Mouse (Mus musculus) frontal cortex, adult (tissue): ENCODE data around the gene Nrarp.

Source experiments
- ATAC-seq: cut with Nextera tagmentation; 2 replicates; pipeline ENCODE4 v1.9.2; 2017; ENCODE audit warnings: mild to moderate bottlenecking, moderate library complexity, mixed read lengths; ENCODE audit not compliant: low TSS enrichment

Nrarp gene

DNA sequence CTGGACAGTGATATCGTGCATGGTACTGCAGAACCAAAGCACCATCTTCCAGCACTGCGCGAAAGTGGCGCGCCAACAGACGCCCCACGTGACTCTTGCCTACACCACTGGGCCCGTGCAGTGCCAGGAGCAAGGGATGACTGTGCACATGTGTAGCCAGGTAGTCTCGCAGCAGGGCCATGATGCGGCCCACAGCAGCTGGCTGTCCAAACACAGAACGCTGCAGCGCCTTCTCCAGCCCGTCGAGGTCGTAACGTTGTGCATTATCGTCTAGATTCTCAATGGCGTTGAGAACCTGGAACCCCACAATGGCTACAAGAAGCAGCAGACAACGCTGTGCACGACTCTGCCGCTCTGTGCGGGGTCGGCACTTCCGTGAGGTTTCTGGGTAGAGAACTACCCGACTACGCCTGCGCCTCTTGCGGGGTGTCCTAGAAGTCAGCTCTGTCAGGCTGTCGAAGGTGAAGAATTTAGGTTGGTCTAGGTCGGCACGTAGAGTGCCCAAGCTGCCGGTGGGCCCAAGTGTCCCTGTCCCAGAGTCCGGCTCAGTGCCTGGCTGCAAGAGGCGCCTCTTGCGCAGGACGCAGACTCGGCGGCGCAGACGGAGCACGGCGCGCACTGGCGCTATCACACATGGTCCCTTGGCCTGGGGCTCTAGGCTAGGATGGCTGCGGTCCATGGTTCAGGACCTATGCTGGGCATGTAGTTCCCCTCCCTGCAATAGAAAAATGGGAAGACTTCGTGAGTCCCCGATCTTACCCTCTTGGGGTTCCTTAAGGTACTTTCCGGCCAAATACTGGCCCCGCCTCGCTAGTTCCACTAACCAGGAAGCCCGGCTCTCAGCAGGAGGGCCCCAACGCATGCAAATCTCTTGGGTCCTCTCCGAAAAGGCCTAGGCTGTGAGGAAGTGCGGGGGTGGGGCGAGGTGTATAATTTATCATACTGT, 14.9 kb downstream of the Nrarp start:
- no peak for ATAC-seq

DNA sequence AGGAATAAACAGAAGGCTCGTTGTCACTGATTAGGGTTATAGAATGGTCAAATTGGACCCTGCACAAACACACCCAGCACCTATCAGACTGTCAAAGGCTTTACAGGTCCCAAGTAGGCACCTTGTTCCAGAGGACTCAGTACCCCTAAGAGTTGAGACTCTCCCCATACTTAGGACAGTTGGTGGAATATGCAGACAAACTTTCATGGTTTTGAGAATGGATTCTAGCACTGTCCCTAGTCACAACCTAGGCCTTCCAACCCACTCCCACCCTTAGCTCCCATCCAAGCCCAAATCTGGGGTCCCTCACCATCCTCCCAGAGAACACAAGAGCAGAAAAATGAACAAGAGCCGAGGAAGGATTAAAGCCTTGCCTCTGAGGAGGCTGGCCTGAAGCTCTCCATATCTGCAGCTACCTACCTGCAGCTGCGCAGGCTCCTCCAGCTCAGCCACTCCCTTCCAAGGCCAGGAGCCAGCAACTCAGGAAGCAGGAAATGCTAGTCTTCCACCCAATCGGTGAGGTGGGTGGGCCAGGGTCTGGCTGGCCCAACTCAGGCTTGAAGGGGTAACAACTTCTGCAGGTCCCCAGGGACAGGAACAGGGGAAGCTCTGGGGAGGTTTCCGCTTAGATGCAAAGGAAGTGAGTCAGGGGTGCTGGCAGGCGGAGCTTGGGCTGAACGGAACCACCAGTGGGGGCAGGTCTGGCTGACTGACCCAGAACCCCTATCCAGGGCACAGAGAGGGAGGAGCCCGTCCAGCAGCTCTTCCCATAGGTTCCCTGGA, 15.8 kb downstream of the Nrarp start, which contains the start of gene Tor4a:
TSS of gene Tor4a (minus strand) at position 715 of the 783 bp plus-strand sequence.
- no peak for ATAC-seq

- no peak for ATAC-seq
These were observed 16.6 kb downstream of the Nrarp start for GRCm38 (mm10) chr2:25197191-25197590.

- no peak for ATAC-seq
These were observed 17.4 kb downstream of the Nrarp start for GRCm38 (mm10) chr2:25197946-25198345.

DNA sequence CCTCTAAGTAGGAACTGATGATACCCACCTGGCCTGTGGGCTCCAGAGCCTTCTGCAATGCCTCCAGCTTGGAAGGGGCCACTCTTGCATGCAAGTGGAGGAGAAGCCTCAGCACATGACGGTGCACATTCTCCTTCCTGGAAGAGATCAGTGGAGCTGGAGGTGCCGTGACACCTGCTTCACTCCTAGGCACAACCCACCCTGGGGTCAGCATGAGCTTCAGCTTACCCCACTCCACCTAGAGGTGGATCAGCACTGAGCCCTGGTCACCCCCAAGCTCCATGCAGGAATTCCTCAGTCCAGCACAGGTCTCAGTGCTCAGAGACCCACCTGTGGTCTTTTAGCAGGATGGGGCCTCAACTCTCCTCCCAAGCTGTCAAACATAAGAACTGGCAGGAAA, 20.1 kb downstream of the Nrarp start:
- ATAC-seq, result no peak

DNA sequence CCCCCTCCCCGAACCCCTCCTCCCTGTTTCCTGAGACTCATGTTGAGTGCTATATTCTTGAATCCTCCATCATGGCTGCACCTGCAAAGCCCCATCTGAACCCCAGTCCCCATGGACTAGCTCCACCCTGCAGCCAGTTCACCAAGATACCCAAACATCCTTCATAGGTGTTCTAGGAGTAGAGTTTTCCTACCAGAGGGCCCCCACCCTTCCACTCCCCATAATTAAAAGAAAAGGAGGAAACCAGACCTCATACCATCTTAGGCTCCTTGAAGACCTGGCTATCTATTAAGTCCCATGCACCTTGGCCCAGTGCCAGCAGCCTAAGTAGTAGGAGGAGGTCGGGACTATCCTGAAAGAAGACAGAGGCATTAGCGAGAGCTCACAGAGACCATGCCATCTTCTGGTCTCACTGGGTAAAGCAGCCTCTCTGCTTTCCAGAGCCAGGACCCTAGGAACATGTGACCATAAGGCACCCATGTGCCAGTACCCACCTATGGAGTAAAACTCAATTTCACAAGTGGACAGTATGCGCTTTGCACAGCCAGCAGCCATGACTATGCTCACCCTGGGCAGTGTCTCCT, 23.2 kb downstream of the Nrarp start:
- no peak for ATAC-seq

- no peak for ATAC-seq
These were observed 27.0 kb downstream of the Nrarp start for GRCm38 (mm10) chr2:25207593-25207992.

DNA sequence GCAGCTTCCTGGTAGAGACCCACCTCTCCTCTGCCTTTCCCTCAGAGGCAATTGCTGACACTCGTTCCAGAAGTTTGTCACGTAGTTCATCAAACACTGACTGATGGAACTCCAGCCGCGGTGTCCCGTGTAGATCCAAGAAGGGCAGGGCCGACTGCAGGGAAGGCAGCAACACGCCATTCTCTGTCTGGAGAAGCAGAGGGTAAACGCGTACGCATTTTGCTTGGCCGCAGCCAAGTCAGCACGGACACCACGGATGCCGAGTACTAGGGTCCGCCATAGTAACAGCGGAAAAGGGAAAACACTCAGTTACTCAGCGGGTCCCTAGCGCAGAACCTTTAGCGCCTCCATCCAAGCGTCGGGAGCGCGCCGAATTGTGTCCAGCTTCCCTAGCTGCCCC, 30.1 kb downstream of the Nrarp start:
- peak; percentile 36 for ATAC-seq

GRCm38 (mm10) chr2:25211121-25211670, 30.6 kb downstream of the Nrarp start, which contains the start of gene Nelfb:
Gene Nelfb, minus strand, starts transcription at chr2:25211489.
- peak; percentile 91 for ATAC-seq

DNA sequence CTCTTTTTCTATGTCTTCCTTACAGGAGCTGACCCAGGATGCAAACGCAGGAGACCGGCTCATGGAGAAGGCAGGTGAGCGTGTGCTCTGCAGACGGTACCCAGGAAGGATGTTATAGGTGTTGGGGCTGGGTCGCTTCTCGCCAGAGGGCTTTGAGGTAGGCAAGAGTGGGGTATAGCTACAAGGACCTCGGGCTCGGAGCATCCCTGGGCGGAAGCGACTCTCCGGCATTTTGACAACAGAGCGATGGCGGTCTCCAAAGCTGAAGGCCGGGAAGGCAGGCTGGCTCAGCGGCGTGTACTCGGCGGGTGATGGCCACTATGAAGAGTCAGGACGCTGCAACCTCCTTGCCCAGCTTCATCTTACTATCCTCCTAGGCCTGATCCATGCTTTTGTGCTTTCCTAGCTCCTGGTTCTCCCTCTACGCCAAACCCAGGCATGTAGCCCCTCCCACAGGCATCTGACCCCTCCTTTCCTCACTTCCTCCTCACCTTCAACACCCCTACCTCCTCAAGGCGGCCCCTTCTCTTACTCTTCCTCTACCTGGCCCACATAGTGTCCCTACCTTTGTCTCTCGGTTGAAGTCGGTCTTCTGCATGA, 32.8 kb downstream of the Nrarp start:
- no peak for ATAC-seq

DNA sequence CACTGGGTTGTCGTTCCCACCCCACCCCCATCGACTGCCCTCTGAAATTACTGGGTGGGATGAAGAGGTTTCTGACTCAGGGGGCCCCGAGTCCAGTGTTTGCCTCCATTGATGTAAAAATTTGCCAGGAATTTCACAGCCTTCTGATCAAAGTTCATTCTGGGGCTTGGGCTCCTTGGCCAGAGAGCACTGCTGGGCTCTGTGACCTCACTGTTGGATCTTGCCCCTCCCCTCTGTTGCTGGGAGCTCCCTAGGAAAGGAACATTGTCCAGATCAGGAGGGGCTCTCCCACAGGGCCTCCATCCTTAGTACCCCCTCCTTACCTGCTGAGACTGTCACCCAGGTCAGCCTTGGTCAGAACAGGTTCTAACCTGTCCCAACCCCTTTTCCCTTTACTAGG, 33.9 kb downstream of the Nrarp start, which contains the start of gene Stpg3:
TSS of gene Stpg3 (minus strand) at position 194 of the 400 bp plus-strand sequence.
- ATAC-seq, result no peak

DNA sequence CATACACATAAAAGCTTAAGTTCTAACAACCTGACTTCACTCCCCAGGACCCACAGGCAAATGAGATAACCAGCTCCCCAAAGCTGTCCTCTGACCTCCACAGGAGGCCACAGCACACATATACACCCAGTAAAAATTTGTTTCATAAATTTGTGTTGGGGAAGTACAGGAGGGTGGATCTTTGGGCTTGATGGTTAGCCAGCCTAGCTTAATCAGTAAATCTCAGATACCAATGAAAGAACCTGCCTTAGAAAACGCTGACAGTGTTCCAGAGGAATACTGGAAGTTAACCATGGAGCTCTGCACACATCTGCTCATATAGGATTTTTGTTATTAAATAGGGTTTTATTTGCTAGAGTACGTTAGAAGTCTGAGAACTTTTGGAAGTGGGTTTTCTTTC, 37.1 kb downstream of the Nrarp start:
- no peak for ATAC-seq

- ATAC-seq, result no peak
These were observed 37.9 kb downstream of the Nrarp start, which contains the start of gene Fam166a for GRCm38 (mm10) chr2:25218445-25218844. Gene Fam166a, plus strand, starts transcription at chr2:25218745.

DNA sequence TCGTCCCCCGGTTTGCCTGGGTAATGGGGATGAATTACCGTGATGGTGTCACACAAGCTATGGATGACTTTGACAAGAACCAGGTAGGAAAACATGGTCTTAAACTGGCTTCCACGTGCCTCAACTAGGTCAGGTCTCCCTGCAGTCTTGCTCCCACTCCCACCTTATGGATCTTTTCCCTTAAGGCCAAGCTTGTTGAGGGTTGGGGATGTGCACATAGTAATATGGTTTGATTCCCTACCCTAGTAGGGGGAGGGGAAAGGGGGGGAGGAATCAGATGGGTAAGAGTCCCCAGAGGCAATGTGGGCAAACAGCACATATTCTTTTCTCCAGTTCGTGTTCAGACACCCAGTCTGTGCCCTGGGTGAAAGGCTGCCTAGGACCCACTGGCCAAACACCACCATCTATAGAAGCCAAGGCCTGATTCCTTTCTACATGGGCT, 40.8 kb downstream of the Nrarp start:
- no peak for ATAC-seq

DNA sequence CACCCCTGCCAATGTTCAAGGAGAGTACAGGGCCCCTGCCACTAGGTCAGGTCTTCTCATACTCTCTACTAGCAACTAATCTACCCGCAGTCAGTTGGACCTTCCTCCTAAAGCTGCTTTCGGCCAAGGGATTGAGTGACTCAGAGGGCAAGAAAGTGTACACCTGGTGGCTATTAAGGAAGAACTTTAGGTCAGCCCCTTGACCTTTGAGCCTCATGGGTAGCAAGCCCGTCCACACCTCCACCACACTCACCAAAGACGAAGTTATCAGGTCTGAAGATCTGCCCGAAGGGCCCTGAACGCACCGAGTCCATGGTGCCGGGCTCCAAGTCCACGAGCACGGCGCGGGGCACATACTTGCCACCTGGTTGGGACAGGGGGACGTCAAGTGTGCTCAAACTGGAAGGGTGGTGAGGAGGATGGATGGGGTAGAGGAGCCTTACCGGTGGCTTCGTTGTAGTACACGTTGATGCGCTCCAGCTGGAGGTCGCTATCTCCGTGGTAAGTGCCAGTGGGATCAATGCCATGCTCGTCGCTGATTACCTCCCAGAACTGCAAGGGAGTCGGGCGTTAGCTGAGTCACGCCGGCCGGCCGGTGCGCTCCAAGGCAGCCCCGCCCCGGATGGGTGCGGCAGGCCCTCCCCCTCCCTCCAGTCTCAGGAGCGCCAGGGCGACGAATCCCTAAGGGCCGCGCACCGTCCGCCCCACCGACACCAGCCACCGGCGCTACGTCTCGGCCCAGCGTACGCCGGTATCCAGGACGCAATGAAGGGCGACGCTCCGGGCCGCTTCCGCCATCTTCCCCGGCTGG, 43.3 kb downstream of the Nrarp start:
- ATAC-seq, result peak; percentile 44

DNA sequence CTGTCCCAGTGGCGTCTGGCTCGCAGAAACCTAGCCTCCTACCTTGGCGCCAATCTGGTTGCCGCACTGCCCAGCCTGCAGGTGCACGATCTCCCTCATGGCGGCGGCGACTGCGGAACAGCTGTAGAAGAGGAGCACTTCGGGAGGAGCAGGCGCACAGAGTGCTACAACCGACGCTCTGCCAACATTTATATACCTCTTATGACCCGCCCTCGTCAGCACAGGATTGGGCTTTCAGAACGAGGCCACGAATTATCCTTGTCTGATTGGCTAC, 43.9 kb downstream of the Nrarp start, which contains the start of gene Tubb4b:
TSS of gene Tubb4b (minus strand) at position 211 of the 274 bp plus-strand sequence.
- no peak for ATAC-seq

DNA sequence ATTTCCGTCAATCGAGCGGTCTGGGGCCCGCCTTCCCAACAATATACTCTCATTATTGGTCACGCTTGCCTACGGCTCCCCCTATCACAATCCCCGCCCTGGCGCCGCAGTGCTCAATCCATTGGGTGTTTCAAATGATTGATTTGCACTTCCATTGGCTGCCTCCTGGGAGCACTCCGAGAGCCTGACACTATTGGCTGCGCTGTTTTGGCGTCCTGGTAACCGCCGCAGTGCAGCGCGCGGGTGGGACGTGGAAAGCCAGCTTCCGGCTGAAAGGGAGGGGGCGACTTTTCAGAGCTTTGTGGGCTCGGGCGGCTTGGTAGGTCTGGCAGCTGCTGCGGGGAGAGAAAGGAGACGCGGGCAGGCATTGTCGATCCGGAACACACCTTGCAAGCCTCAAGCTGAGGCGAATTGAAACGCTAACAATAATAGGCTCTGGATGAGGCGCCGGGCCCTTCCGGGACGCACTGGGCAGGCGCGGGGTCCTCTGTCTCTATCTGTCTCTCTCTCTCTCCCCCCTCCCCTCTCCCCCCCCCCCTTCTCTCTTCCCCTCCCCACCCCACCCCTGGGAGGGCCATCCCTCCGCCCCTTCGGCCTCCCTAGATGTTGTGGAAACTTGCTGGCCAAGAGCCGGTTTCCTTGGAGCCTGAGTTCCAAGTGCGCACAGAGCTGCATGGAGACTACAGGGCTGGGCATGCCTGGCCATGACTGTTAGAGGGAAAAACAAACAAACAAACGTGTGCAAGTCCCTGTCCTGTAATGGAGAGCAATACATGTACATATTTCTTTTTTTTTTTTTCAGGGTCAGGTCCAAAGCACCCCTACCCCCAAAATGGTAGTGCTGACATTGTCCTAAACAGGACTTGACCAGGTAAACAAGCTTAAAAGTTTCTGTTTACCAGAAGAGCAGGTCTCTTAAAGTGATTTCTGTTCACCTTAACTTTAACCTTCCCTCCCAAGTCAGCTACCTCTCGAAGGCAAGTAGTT, 44.5 kb downstream of the Nrarp start:
- peak; percentile 83 for ATAC-seq

DNA sequence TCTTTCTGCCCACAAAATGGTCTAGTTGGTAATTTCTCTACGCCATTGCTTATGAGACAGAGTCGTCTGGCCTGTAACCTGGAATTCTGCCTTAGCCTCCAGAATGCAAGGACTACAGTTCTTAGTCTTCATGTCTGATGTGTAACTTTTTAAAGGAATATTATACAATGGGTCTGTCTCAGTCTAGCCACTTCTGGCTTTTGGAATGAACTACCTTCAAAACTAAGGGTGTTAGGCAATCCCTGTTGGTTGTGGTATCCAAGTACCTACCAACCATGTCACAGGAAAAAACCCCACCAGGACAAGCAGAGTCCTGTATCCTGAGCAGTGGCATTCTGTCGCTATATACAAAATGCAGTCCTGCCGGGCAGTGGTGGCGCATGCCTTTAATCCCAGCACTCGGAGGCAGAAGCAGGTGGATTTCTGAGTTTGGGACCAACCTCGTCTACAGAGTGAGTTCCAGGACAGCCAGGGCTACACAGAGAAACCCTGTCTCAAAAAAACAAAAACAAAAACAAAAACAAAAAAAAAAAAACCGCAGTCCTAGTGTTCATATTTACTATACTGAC, 45.3 kb downstream of the Nrarp start:
- ATAC-seq, result no peak

- no peak for ATAC-seq
These were observed 46.3 kb downstream of the Nrarp start for GRCm38 (mm10) chr2:25226864-25227263.
